Mouse (Mus musculus) spleen, adult 2 months (tissue): Measurements from ENCODE around the gene Plekhh3. TPM values are rescaled to one million over a fixed set of nuclear protein-coding genes. Genes with fewer than 3 reads are reported as not detected.
A peak's percentile ranks its signal among the peaks of the same experiment; 100 is the strongest.

Source experiments
- DNase-seq, 2 experiments: peaks; one replicate each; pipeline versions ENCODE4 v3.0.0 to v3.0.0-alpha.2; 2012 to 2021; ENCODE audit warnings: low spot score in 2 of 2, low read depth in 1 of 2
- H3K27ac ChIP-seq: fragments of 200-500 bp; 2 replicates; pipeline ENCODE4 v1.5.1; 2012; ENCODE audit warnings: low read length, inconsistent platforms; ENCODE audit not compliant: insufficient read depth
- H3K27me3 ChIP-seq: fragments of 200-500 bp; 2 replicates; pipeline ENCODE4 v1.6.1; 2012; ENCODE audit warnings: mild to moderate bottlenecking, moderate library complexity, low read length, inconsistent platforms; ENCODE audit not compliant: control insufficient read depth, insufficient read depth
- H3K36me3 ChIP-seq: fragments of 200-500 bp; 2 replicates; pipeline ENCODE4 v1.6.1; 2012; ENCODE audit warnings: mild to moderate bottlenecking, low read length, inconsistent platforms; ENCODE audit not compliant: control insufficient read depth, insufficient read depth
- H3K4me1 ChIP-seq: fragments of 200-500 bp; 2 replicates; pipeline ENCODE4 v1.6.1; 2011; ENCODE audit warnings: inconsistent platforms; ENCODE audit not compliant: control insufficient read depth, insufficient read depth, insufficient read length
- H3K4me3 ChIP-seq: fragments of 200-500 bp; 2 replicates; pipeline ENCODE4 v1.5.1; 2011; ENCODE audit warnings: mild to moderate bottlenecking, inconsistent platforms; ENCODE audit not compliant: insufficient read depth, insufficient read length; ENCODE audit errors: extremely low read depth
- CTCF ChIP-seq: fragments of 200-500 bp; IDR thresholded peaks from 2 replicates; pipeline ENCODE4 v1.5.1; 2011; ENCODE audit warnings: mild to moderate bottlenecking, inconsistent platforms; ENCODE audit not compliant: insufficient read depth, insufficient read length, insufficient replicate concordance; ENCODE audit errors: extremely low read depth
- POLR2A ChIP-seq: fragments of 200-500 bp; IDR thresholded peaks from 2 replicates; pipeline ENCODE4 v1.6.1; 2011; ENCODE audit warnings: low read depth, low read length, inconsistent platforms
- WGBS: fragments of 180-500 bp; shearing (Covaris S2); methylation state at CpG from one replicate; pipeline ENCODE4 v1.1.7; 2018; 5-methylcytosine and 5-hydroxymethylcytosine counted together
- polyA plus RNA-seq: library from polyadenylated mRNA; depleted of rRNA; stranded (reverse); fragments of >200 nt; gene quantifications from 2 replicates; pipeline ENCODE4 v1.2.3, GENCODE M21; 2012

Plekhh3 gene
- polyA plus RNA-seq, 1 experiment = 5.8 TPM

GRCm38 (mm10) chr11:101148751-101149150 is 22.4 kb downstream of the Plekhh3 start:
- no peak overlapping the region for H3K27ac ChIP-seq
- TF ChIP-seq CTCF = no peak
- TF ChIP-seq POLR2A = no peak
- H3K4me3 ChIP-seq = no peak overlapping the region
- H3K4me1 ChIP-seq = no peaks in the 10 kb centered on the region
- no peaks in the 10 kb centered on the region for H3K27me3 ChIP-seq
- no peak for DNase-seq
- no peaks in the 10 kb centered on the region for H3K36me3 ChIP-seq
- 77% methylated on average over 10 of the region's 10 CpGs for WGBS

- no peaks in the 10 kb centered on the region for H3K27me3 ChIP-seq
- no peaks in the 10 kb centered on the region for H3K36me3 ChIP-seq
- no peak overlapping the region for H3K27ac ChIP-seq
- H3K4me3 ChIP-seq = no peak overlapping the region
- TF ChIP-seq CTCF = no peak
- TF ChIP-seq POLR2A = no peak
- no peak for DNase-seq
- H3K4me1 ChIP-seq = no peaks in the 10 kb centered on the region
- 83% methylated on average over 10 of the region's 10 CpGs for WGBS
These were observed 24.8 kb downstream of the Plekhh3 start for GRCm38 (mm10) chr11:101146377-101146776.

- H3K36me3 ChIP-seq = no peaks in the 10 kb centered on the region
- H3K27ac ChIP-seq = peak overlapping the region; percentile 81
- 14% methylated on average over 18 of the region's 19 CpGs for WGBS
- TF ChIP-seq CTCF (no peak), POLR2A (no peak)
- peak; percentile 45 to 51 for DNase-seq
- H3K4me3 ChIP-seq = peak overlapping the region; percentile 61
- 0 out of 2 replicates have a peak, but pooled peaks cover 3% of the 10 kb centered on the region for H3K27me3 ChIP-seq
- H3K4me1 ChIP-seq = no peaks in the 10 kb centered on the region
These were observed 27.6 kb downstream of the Plekhh3 start for GRCm38 (mm10) chr11:101143338-101144225.

GRCm38 (mm10) chr11:101142215-101142967 is 28.8 kb downstream of the Plekhh3 start:
- DNase-seq = no peak
- 94% methylated on average over 10 of the region's 10 CpGs for WGBS
- Histone ChIP-seq H3K4me1 (no peaks in the 10 kb centered on the region), H3K4me3 (no peak overlapping the region), H3K27me3 (0 out of 2 replicates have a peak, but pooled peaks cover 3% of the 10 kb centered on the region), H3K36me3 (no peaks in the 10 kb centered on the region), H3K27ac (no peak overlapping the region)
- TF ChIP-seq CTCF (no peak), POLR2A (no peak)

- Histone ChIP-seq H3K36me3 (no peaks in the 10 kb centered on the region), H3K27ac (no peak overlapping the region), H3K4me3 (no peak overlapping the region), H3K27me3 (0 out of 2 replicates have a peak, but pooled peaks cover 3% of the 10 kb centered on the region), H3K4me1 (no peaks in the 10 kb centered on the region)
- TF ChIP-seq POLR2A (no peak), CTCF (no peak)
- 90% methylated on average over 8 of the region's 8 CpGs for WGBS
- no peak for DNase-seq
These were observed 30.1 kb downstream of the Plekhh3 start for GRCm38 (mm10) chr11:101141088-101141487.

GRCm38 (mm10) chr11:101140164-101140819 is 30.9 kb downstream of the Plekhh3 start:
- TF ChIP-seq CTCF (no peak), POLR2A (no peak)
- Histone ChIP-seq H3K27me3 (0 out of 2 replicates have a peak, but pooled peaks cover 3% of the 10 kb centered on the region), H3K4me1 (no peaks in the 10 kb centered on the region), H3K36me3 (no peaks in the 10 kb centered on the region), H3K4me3 (peak overlapping the region; percentile 32), H3K27ac (no peak overlapping the region)
- DNase-seq = no peak
- 62% methylated on average over 27 of the region's 27 CpGs for WGBS
